Mouse (Mus musculus): ENCODE results near the gene Shroom4. TPM values are rescaled to one million over a fixed set of nuclear protein-coding genes. Genes with fewer than 3 reads are reported as not detected.
A peak's percentile ranks its signal among the peaks of the same experiment; 100 is the strongest.
"Not testable (repeated sequence)": the region's sequence is repeated elsewhere in the genome, so short reads cannot be mapped to it uniquely, and the experiment has no call there.

Gene Shroom4
- polyA plus RNA-seq, 1 experiment from 2014 or later, result 6.9 TPM

- DNase-seq (ENCODE audit: low spot score); H3K27me3 ChIP-seq (replicated peaks; ENCODE audit: control insufficient read depth, insufficient read depth, low read length); H3K27ac ChIP-seq (replicated peaks; ENCODE audit: low read depth, low read length); H3K36me3 ChIP-seq (ENCODE audit: control insufficient read depth, insufficient read depth, low read length); H3K4me2 ChIP-seq (ENCODE audit: low read depth, low read length); H3K4me3 ChIP-seq (ENCODE audit: low read depth, low read length); H3K4me1 ChIP-seq (ENCODE audit: control insufficient read depth, insufficient read depth, low read length); H3K9me3 ChIP-seq (ENCODE audit: control insufficient read depth, low read length); H3K9ac ChIP-seq (ENCODE audit: low read depth, low read length); ATAC-seq (ENCODE audit: low read depth): not testable (repeated sequence)
- WGBS, result no CpG with 5 or more reads among the region's 1 CpGs
Measured at GRCm38 (mm10) chrX:6469251-6469650, 69.6 kb downstream of the Shroom4 start.

GRCm38 (mm10) chrX:6472563-6472962 lies 72.9 kb downstream of the Shroom4 start:
- no CpG with 5 or more reads among the region's 1 CpGs for WGBS
- not testable (repeated sequence) for H3K9me3 ChIP-seq (ENCODE audit: control insufficient read depth, low read length); H3K4me1 ChIP-seq (ENCODE audit: control insufficient read depth, insufficient read depth, low read length); H3K27ac ChIP-seq (replicated peaks; ENCODE audit: low read depth, low read length); DNase-seq (ENCODE audit: low spot score); H3K9ac ChIP-seq (ENCODE audit: low read depth, low read length); H3K4me3 ChIP-seq (ENCODE audit: low read depth, low read length); H3K27me3 ChIP-seq (replicated peaks; ENCODE audit: control insufficient read depth, insufficient read depth, low read length); H3K36me3 ChIP-seq (ENCODE audit: control insufficient read depth, insufficient read depth, low read length); ATAC-seq (ENCODE audit: low read depth); H3K4me2 ChIP-seq (ENCODE audit: low read depth, low read length)

GRCm38 (mm10) chrX:6475177-6475576 lies 75.5 kb downstream of the Shroom4 start:
- DNase-seq (ENCODE audit: low spot score), result peak; percentile 15
- Histone ChIP-seq H3K9me3 (ENCODE audit: control insufficient read depth, low read length) (no peaks in the 10 kb centered on the region), H3K4me1 (ENCODE audit: control insufficient read depth, insufficient read depth, low read length) (no peaks in the 10 kb centered on the region), H3K9ac (ENCODE audit: low read depth, low read length) (no peak overlapping the region), H3K4me2 (ENCODE audit: low read depth, low read length) (no peak overlapping the region), H3K27me3 (replicated peaks; ENCODE audit: control insufficient read depth, insufficient read depth, low read length) (no peaks in the 10 kb centered on the region), H3K36me3 (ENCODE audit: control insufficient read depth, insufficient read depth, low read length) (no peaks in the 10 kb centered on the region), H3K4me3 (ENCODE audit: low read depth, low read length) (no peak overlapping the region), H3K27ac (replicated peaks; ENCODE audit: low read depth, low read length) (no peak overlapping the region)
- WGBS, result 35% methylated on average over 1 of the region's 1 CpGs
- ATAC-seq (ENCODE audit: low read depth), result no peak

GRCm38 (mm10) chrX:6482268-6482667 lies 82.6 kb downstream of the Shroom4 start:
- no peak for ATAC-seq (ENCODE audit: low read depth)

GRCm38 (mm10) chrX:6483817-6484216 lies 84.2 kb downstream of the Shroom4 start:
- WGBS, result 40% methylated on average over 7 of the region's 8 CpGs

More at GRCm38 (mm10) chrX:6482268-6482667, 82.6 kb downstream of the Shroom4 start:
- Histone ChIP-seq H3K4me1 (ENCODE audit: control insufficient read depth, insufficient read depth, low read length) (no peaks in the 10 kb centered on the region), H3K9ac (ENCODE audit: low read depth, low read length) (no peak overlapping the region), H3K9me3 (ENCODE audit: control insufficient read depth, low read length) (no peaks in the 10 kb centered on the region), H3K27ac (replicated peaks; ENCODE audit: low read depth, low read length) (no peak overlapping the region), H3K36me3 (ENCODE audit: control insufficient read depth, insufficient read depth, low read length) (no peaks in the 10 kb centered on the region), H3K4me2 (ENCODE audit: low read depth, low read length) (no peak overlapping the region), H3K27me3 (replicated peaks; ENCODE audit: control insufficient read depth, insufficient read depth, low read length) (no peaks in the 10 kb centered on the region), H3K4me3 (ENCODE audit: low read depth, low read length) (no peak overlapping the region)
- no peak for DNase-seq (ENCODE audit: low spot score)
- 90% methylated on average over 3 of the region's 4 CpGs for WGBS

GRCm38 (mm10) chrX:6490433-6490832 lies 90.8 kb downstream of the Shroom4 start:
- Histone ChIP-seq H3K36me3 (ENCODE audit: control insufficient read depth, insufficient read depth, low read length) (no peaks in the 10 kb centered on the region), H3K27ac (replicated peaks; ENCODE audit: low read depth, low read length) (no peak overlapping the region), H3K4me1 (ENCODE audit: control insufficient read depth, insufficient read depth, low read length) (peaks cover 1% of the 10 kb centered on the region; the same call in 1 of the 2 replicates), H3K27me3 (replicated peaks; ENCODE audit: control insufficient read depth, insufficient read depth, low read length) (no peaks in the 10 kb centered on the region), H3K9ac (ENCODE audit: low read depth, low read length) (no peak overlapping the region), H3K4me3 (ENCODE audit: low read depth, low read length) (no peak overlapping the region), H3K9me3 (ENCODE audit: control insufficient read depth, low read length) (no peaks in the 10 kb centered on the region), H3K4me2 (ENCODE audit: low read depth, low read length) (no peak overlapping the region)
- no peak for ATAC-seq (ENCODE audit: low read depth)
- DNase-seq (ENCODE audit: low spot score), result no peak
- WGBS, result 64% methylated on average over 4 of the region's 4 CpGs

More at GRCm38 (mm10) chrX:6483817-6484216, 84.2 kb downstream of the Shroom4 start:
- Histone ChIP-seq H3K27me3 (replicated peaks; ENCODE audit: control insufficient read depth, insufficient read depth, low read length) (no peaks in the 10 kb centered on the region), H3K9me3 (ENCODE audit: control insufficient read depth, low read length) (no peaks in the 10 kb centered on the region), H3K4me1 (ENCODE audit: control insufficient read depth, insufficient read depth, low read length) (no peaks in the 10 kb centered on the region), H3K9ac (ENCODE audit: low read depth, low read length) (no peak overlapping the region), H3K4me3 (ENCODE audit: low read depth, low read length) (no peak overlapping the region), H3K36me3 (ENCODE audit: control insufficient read depth, insufficient read depth, low read length) (no peaks in the 10 kb centered on the region), H3K27ac (replicated peaks; ENCODE audit: low read depth, low read length) (no peak overlapping the region), H3K4me2 (ENCODE audit: low read depth, low read length) (no peak overlapping the region)
- peak; percentile 62; the same call in 1 of the 2 replicates for ATAC-seq (ENCODE audit: low read depth)
- peak; percentile 53 for DNase-seq (ENCODE audit: low spot score)

GRCm38 (mm10) chrX:6495456-6495855 lies 95.8 kb downstream of the Shroom4 start:
- Histone ChIP-seq H3K4me1 (ENCODE audit: control insufficient read depth, insufficient read depth, low read length) (peaks cover 11% of the 10 kb centered on the region), H3K36me3 (ENCODE audit: control insufficient read depth, insufficient read depth, low read length) (no peaks in the 10 kb centered on the region), H3K27me3 (replicated peaks; ENCODE audit: control insufficient read depth, insufficient read depth, low read length) (no peaks in the 10 kb centered on the region), H3K9me3 (ENCODE audit: control insufficient read depth, low read length) (no peaks in the 10 kb centered on the region), H3K9ac (ENCODE audit: low read depth, low read length) (no peak overlapping the region), H3K27ac (replicated peaks; ENCODE audit: low read depth, low read length) (peak overlapping the region; percentile 71), H3K4me3 (ENCODE audit: low read depth, low read length) (no peak overlapping the region), H3K4me2 (ENCODE audit: low read depth, low read length) (no peak overlapping the region)
- ATAC-seq (ENCODE audit: low read depth) (0 out of 2 replicates have a peak, but pooled peaks have one; percentile 18), DNase-seq (ENCODE audit: low spot score) (peak; percentile 61)

GRCm38 (mm10) chrX:6496374-6496773 lies 96.7 kb downstream of the Shroom4 start:
- H3K9ac ChIP-seq (ENCODE audit: low read depth, low read length), result no peak overlapping the region
- no peak overlapping the region for H3K4me3 ChIP-seq (ENCODE audit: low read depth, low read length)
- no peak overlapping the region for H3K4me2 ChIP-seq (ENCODE audit: low read depth, low read length)
- ATAC-seq (ENCODE audit: low read depth) (no peak), DNase-seq (ENCODE audit: low spot score) (peak; percentile 16)
- H3K27ac ChIP-seq (replicated peaks; ENCODE audit: low read depth, low read length), result 0 out of 2 replicates have a peak overlapping the region, but pooled peaks have one; percentile 71
- no peaks in the 10 kb centered on the region for H3K36me3 ChIP-seq (ENCODE audit: control insufficient read depth, insufficient read depth, low read length)
- H3K9me3 ChIP-seq (ENCODE audit: control insufficient read depth, low read length), result no peaks in the 10 kb centered on the region
- H3K4me1 ChIP-seq (ENCODE audit: control insufficient read depth, insufficient read depth, low read length), result peaks cover 11% of the 10 kb centered on the region
- H3K27me3 ChIP-seq (replicated peaks; ENCODE audit: control insufficient read depth, insufficient read depth, low read length), result no peaks in the 10 kb centered on the region
- 21% methylated on average over 2 of the region's 2 CpGs for WGBS

- no peak overlapping the region for H3K27ac ChIP-seq (replicated peaks; ENCODE audit: low read depth, low read length)
- no peaks in the 10 kb centered on the region for H3K36me3 ChIP-seq (ENCODE audit: control insufficient read depth, insufficient read depth, low read length)
- ATAC-seq (ENCODE audit: low read depth) (no peak), DNase-seq (ENCODE audit: low spot score) (no peak)
- H3K9ac ChIP-seq (ENCODE audit: low read depth, low read length), result no peak overlapping the region
- H3K9me3 ChIP-seq (ENCODE audit: control insufficient read depth, low read length), result no peaks in the 10 kb centered on the region
- H3K4me3 ChIP-seq (ENCODE audit: low read depth, low read length), result no peak overlapping the region
- H3K4me1 ChIP-seq (ENCODE audit: control insufficient read depth, insufficient read depth, low read length), result no peaks in the 10 kb centered on the region
- no peaks in the 10 kb centered on the region for H3K27me3 ChIP-seq (replicated peaks; ENCODE audit: control insufficient read depth, insufficient read depth, low read length)
- 78% methylated on average over 1 of the region's 1 CpGs for WGBS
- H3K4me2 ChIP-seq (ENCODE audit: low read depth, low read length), result no peak overlapping the region
Measured at GRCm38 (mm10) chrX:6501850-6502249, 102.2 kb downstream of the Shroom4 start.

Measured in embryonic facial prominence, embryonic 14.5 days (tissue).